Mouse (Mus musculus): ENCODE measurements around the gene Nat8f6.

DNA sequence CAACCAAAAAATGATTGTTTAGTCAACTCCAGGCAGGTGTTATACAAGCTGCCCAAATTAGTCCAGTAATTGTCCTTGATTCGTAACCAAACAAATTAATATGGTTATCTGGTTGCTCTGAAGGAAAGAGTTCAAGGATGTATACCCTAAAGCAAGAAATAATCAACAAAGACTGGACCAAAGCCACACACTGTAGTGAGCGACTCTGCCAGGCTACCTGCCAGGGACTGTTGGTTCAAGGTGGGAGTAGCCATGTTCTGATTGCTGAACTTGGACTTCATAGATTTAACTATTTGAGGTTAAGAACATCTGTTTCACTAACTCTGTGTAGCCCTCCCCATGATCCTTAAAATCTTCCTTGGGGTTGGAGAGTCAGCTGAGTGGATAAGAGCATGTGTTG lies 42.4 kb upstream of the Nat8f6 start:
- TF ChIP-seq CTCF (IDR thresholded peaks at IDR 0.05; ENCODE audit: extremely low read depth, insufficient read length, insufficient replicate concordance, low read depth, low read length) (no peak), POLR2A (IDR thresholded peaks at IDR 0.05; ENCODE audit: low read depth, low read length) (no peak)

All from small intestine, adult 2 months (tissue).